Mouse (Mus musculus): ENCODE measurements around the gene Sema5b.

GRCm38 (mm10) chr16:35587866-35588465 is 47.0 kb downstream of the Sema5b start:
- no peak for TF ChIP-seq CTCF (IDR thresholded peaks at IDR 0.05; ENCODE audit: low read depth, low read length)
- no peak for TF ChIP-seq POLR2A (IDR thresholded peaks at IDR 0.05; ENCODE audit: extremely low read depth, insufficient read depth, low read length)
